Mouse (Mus musculus): Measurements from ENCODE around the gene Dync2h1.

DNA sequence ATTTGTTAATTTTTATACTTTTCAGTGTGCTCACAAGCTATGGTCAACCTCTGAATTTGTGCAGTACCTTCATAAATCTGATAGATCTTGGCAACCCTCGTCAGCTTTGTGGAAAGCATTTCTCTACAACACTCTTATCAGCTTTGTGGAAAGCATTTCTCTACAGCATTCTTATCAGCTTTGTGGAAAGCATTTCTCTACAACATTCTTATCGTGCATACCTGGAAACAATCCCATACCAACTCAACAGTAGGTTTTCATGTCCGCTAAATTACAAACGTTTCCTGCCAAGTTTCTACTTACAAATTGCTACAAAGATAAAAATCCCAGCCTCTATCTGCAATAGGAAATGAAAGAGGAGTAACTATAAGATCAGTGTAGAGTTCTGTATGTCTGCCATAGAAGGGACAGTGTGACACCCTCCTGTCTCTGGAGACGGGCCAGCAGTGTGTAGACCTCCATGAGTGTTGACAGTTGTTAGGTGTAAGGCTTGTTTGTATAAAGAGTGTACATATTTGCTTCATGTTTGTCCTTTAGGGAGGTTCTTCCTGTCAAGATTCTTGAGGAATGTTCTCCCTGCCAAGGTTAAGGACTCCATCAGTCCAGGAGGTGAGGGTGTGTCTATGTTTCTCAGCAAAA, 141.5 kb downstream of the Dync2h1 start:
- no peak for TF ChIP-seq CTCF (IDR thresholded peaks at IDR 0.05; ENCODE audit: control insufficient read depth, insufficient read depth, low read length)
- no peak for TF ChIP-seq POLR2A (IDR thresholded peaks at IDR 0.05; ENCODE audit: borderline replicate concordance, control insufficient read depth, low read depth, low read length)

All from bone marrow, adult 2 months (tissue).